Mouse (Mus musculus) lung, postnatal 25 days (tissue): ENCODE measurements at regions not wholly inside any gene's neighbourhood (a gene's known extent, or its start where the extent isn't known, plus 50 kb on each side); places are given as distances from the start of the nearest gene placed in this dataset.

Experiments
- DNase-seq: peaks from one replicate; pipeline ENCODE4 v3.0.0; 2022; ENCODE audit warnings: low spot score

- DNase-seq: no peak
These were observed 274.0 kb upstream of the Xylt1 start for GRCm38 (mm10) chr7:117106691-117107191.

GRCm38 (mm10) chr7:117108391-117108790 lies 272.4 kb upstream of the Xylt1 start:
- DNase-seq: no peak

- no peak for DNase-seq
These were observed 253.1 kb upstream of the Xylt1 start for GRCm38 (mm10) chr7:117127728-117128127.

- DNase-seq: no peak
These were observed 245.9 kb upstream of the Xylt1 start for GRCm38 (mm10) chr7:117134869-117135268.

GRCm38 (mm10) chr7:117138681-117139080 lies 242.1 kb upstream of the Xylt1 start:
- DNase-seq: no peak

GRCm38 (mm10) chr7:117139245-117139970 lies 241.4 kb upstream of the Xylt1 start:
- DNase-seq: peak; percentile 41

GRCm38 (mm10) chr7:117139971-117140247 lies 240.9 kb upstream of the Xylt1 start:
- no peak for DNase-seq

- no peak for DNase-seq
These were observed 234.0 kb upstream of the Xylt1 start for GRCm38 (mm10) chr7:117146809-117147208.

GRCm38 (mm10) chr7:117150355-117150754 lies 230.4 kb upstream of the Xylt1 start:
- no peak for DNase-seq

- DNase-seq: no peak
These were observed 226.8 kb upstream of the Xylt1 start for GRCm38 (mm10) chr7:117153826-117154550.

- no peak for DNase-seq
These were observed 219.4 kb upstream of the Xylt1 start for GRCm38 (mm10) chr7:117161193-117161908.

GRCm38 (mm10) chr7:117174811-117175422 lies 205.9 kb upstream of the Xylt1 start:
- DNase-seq: no peak

GRCm38 (mm10) chr7:117184011-117184410 lies 196.8 kb upstream of the Xylt1 start:
- no peak for DNase-seq

GRCm38 (mm10) chr7:117185891-117186290 lies 194.9 kb upstream of the Xylt1 start:
- DNase-seq: no peak

GRCm38 (mm10) chr7:117196611-117197010 lies 184.2 kb upstream of the Xylt1 start:
- no peak for DNase-seq

- no peak for DNase-seq
These were observed 154.5 kb upstream of the Xylt1 start for GRCm38 (mm10) chr7:117226294-117226693.

GRCm38 (mm10) chr7:117229619-117230018 lies 151.2 kb upstream of the Xylt1 start:
- DNase-seq: no peak

GRCm38 (mm10) chr7:117256819-117257218 lies 124.0 kb upstream of the Xylt1 start:
- no peak for DNase-seq

GRCm38 (mm10) chr7:117258557-117258956 lies 122.2 kb upstream of the Xylt1 start:
- DNase-seq: no peak

GRCm38 (mm10) chr7:117259151-117259550 lies 121.6 kb upstream of the Xylt1 start:
- no peak for DNase-seq

GRCm38 (mm10) chr7:117259674-117260294 lies 121.0 kb upstream of the Xylt1 start:
- DNase-seq: no peak

- no peak for DNase-seq
These were observed 120.2 kb upstream of the Xylt1 start for GRCm38 (mm10) chr7:117260596-117260995.
